Mouse (Mus musculus): ENCODE data around the gene Fam120a. TPM values are rescaled to one million over a fixed set of nuclear protein-coding genes. Genes with fewer than 3 reads are reported as not detected.
A peak's percentile ranks its signal among the peaks of the same experiment; 100 is the strongest.

Fam120a gene
- 20.4 and 22.5 TPM in 2 replicates for polyA plus RNA-seq (2014; fragmentation: Nextera tagmentation; extraction: Ambion mirVana)

DNA sequence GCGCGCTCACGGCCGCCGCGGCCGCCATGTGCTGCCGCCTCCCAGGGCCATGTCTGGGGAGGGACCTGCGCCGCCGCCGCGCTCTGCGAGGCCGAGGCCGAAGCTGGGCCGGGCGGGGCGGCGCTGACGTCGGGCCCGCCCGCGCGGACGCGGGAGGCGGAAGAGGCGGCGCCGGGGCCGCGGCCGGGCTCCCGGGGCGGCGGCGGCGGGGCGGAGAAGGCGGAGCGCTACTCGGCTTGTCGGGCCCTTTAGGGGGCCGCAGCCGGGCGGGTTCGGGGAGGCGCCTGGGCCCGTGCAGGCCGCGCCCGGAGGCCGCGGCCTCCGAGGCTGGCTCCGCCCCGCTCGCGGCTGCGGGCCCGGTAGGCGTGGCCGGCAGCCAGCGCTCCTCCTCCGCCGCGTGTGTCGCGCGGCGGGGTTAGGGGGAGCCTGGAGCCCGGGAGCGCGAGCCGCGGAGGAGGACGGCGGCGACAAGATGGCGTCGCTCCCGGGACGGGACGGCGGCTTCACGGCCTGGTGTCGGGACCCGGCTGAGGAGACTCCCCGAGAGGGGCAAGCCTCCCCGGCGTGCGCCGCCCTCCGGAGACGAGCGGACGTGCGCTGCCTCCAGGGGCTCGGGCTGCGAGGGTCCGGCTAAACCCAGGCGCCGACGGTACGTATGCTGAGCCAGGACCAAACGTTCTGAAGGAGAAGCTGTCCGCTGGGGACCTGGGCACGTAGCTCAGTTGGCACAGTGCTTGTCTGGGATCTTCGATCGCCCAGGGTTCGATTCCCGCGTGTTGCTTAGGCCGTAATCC lies at the start of gene Fam120a:
Gene Fam120a (minus strand): TSS at position 62 of the 794 bp plus-strand sequence.
- ATAC-seq (replicated peaks; ENCODE audit: low FRiP score) (peak; percentile 93), DNase-seq (ENCODE audit: low spot score) (peak; percentile 90)
- peak within 1 kb of the TSS; percentile 95 for H3K9ac ChIP-seq (ENCODE audit: low read length)
- peak within 1 kb of the TSS; percentile 97 for H3K27ac ChIP-seq (ENCODE audit: low read depth, low read length)
- peak within 1 kb of the TSS; percentile 89 for H3K4me3 ChIP-seq (ENCODE audit: low read depth, low read length)
- peak within 1 kb of the TSS; percentile 96 for H3K4me2 ChIP-seq (ENCODE audit: low read depth, low read length, severe bottlenecking)
- H3K4me1 ChIP-seq (replicated peaks; ENCODE audit: control insufficient read depth, insufficient read depth, low read length): peaks cover 12% of the 10 kb centered on the region
- no peaks in the 10 kb centered on the region for H3K36me3 ChIP-seq (ENCODE audit: control insufficient read depth, insufficient read depth, low read length)
- H3K27me3 ChIP-seq (ENCODE audit: control insufficient read depth, insufficient read depth, low read length): no peaks in the 10 kb centered on the region
- H3K9me3 ChIP-seq (ENCODE audit: control insufficient read depth, low read length): no peaks in the 10 kb centered on the region
- under 1% methylated on average over 76 of the region's 116 CpGs for WGBS

DNA sequence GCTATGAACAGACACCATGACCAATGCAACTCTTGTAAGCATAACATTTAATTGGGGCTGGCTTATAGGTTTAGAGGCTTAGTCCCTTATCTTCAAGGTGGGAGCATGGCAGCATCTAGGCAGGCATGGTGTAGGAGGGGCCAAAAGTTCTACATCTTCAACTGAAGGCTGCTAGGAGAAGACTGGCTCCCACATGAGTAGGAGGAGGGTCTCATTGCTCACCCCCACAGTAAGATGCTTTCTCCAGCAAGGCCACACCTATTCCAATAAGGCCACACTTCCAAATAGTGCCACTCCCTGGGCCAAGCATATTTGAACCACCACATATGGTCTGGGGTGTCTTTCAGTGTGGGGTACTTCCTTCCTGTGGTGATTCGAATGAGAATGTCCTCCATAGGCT lies 49.6 kb upstream of the Fam120a start:
- Histone ChIP-seq H3K9me3 (ENCODE audit: control insufficient read depth, low read length) (peaks cover 7% of the 10 kb centered on the region; the same call in 1 of the 2 replicates), H3K4me3 (ENCODE audit: low read depth, low read length) (no peak overlapping the region), H3K36me3 (ENCODE audit: control insufficient read depth, insufficient read depth, low read length) (no peaks in the 10 kb centered on the region), H3K4me1 (replicated peaks; ENCODE audit: control insufficient read depth, insufficient read depth, low read length) (peaks cover 8% of the 10 kb centered on the region; the same call in 1 of the 2 replicates), H3K27me3 (ENCODE audit: control insufficient read depth, insufficient read depth, low read length) (no peaks in the 10 kb centered on the region), H3K9ac (ENCODE audit: low read length) (no peak overlapping the region), H3K4me2 (ENCODE audit: low read depth, low read length, severe bottlenecking) (no peak overlapping the region), H3K27ac (ENCODE audit: low read depth, low read length) (no peak overlapping the region)
- no peak for ATAC-seq (replicated peaks; ENCODE audit: low FRiP score)
- 97% methylated on average over 1 of the region's 1 CpGs for WGBS
- no peak for DNase-seq (ENCODE audit: low spot score)

DNA sequence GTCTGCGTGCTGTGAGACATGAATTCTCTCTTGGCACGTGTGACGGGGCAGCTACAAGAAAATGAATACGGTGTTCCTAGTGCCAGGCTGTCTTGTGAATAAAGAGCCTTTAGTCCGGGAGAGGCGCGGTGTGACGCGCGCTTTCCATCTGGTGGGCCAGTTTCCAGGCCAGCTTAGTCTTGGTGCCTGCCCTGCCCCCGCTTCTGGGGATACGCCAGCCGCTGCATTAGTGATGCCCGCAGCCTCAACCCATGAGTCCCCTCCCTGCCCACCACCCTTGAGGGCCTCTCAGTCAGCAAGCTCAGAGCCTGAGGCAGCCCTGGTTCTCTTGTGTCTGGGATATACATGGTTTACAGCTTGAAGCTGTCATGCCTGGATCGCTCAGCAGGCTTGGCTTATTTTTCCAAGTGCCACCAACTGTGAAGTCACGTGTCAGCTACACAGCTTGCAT lies 48.5 kb upstream of the Fam120a start:
- peaks cover 8% of the 10 kb centered on the region; the same call in 1 of the 2 replicates for H3K4me1 ChIP-seq (replicated peaks; ENCODE audit: control insufficient read depth, insufficient read depth, low read length)
- peak; percentile 74 for ATAC-seq (replicated peaks; ENCODE audit: low FRiP score)
- DNase-seq (ENCODE audit: low spot score): peak; percentile 81
- no peaks in the 10 kb centered on the region for H3K36me3 ChIP-seq (ENCODE audit: control insufficient read depth, insufficient read depth, low read length)
- 2% methylated on average over 16 of the region's 16 CpGs for WGBS
- peaks cover 7% of the 10 kb centered on the region; the same call in 1 of the 2 replicates for H3K9me3 ChIP-seq (ENCODE audit: control insufficient read depth, low read length)
- H3K4me2 ChIP-seq (ENCODE audit: low read depth, low read length, severe bottlenecking): peak overlapping the region; percentile 32
- H3K27ac ChIP-seq (ENCODE audit: low read depth, low read length): 0 out of 2 replicates have a peak overlapping the region, but pooled peaks have one; percentile 1
- H3K4me3 ChIP-seq (ENCODE audit: low read depth, low read length): peak overlapping the region; percentile 7; the same call in 1 of the 2 replicates
- H3K9ac ChIP-seq (ENCODE audit: low read length): peak overlapping the region; percentile 30
- no peaks in the 10 kb centered on the region for H3K27me3 ChIP-seq (ENCODE audit: control insufficient read depth, insufficient read depth, low read length)

DNA sequence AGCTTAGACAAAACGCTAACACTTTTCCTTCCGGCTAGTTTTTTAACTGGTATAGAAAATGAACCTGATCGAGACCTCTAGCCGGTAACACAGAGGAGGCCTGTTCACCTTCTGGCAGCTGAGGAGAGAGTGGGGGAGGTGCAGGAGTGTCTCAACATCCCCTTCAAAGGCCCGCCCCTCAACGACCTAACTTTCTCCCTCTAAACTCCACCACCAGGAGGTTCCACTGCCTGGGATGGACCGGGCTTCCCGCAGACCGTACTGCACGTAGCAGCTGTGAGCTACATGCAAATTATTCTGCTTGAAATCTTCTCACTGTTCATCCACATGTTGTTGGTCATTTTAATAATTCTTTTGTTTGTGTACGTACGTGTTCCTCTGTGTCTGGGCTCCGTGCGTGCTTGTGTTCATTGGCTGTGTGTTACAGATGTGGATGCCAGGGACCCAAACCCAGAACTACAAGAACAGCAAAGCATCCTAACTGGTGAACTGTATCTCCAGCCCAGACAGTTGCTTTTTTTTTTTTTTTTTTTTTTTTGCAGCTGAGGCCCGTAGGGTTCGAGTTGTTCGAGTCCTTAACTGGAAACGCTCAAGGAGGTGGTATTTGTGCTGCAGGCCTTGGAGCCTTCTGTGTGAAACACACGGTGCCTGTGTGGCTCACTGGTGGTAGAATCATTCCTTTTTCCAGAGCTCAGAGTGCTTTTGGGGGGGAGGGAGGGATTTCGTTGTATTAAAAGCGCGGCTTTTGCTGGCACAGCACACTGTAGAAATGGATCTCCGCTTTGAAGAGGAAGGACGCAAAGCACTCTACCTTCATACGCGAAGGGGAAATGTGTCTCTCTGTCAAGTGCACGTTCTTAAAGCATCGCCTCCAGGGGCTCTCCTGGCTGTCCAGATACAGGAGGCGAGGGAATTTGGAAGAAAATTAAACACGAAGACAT lies 47.8 kb upstream of the Fam120a start:
- peak overlapping the region; percentile 7; the same call in 1 of the 2 replicates for H3K4me3 ChIP-seq (ENCODE audit: low read depth, low read length)
- H3K9ac ChIP-seq (ENCODE audit: low read length): peak overlapping the region; percentile 30
- H3K9me3 ChIP-seq (ENCODE audit: control insufficient read depth, low read length): peaks cover 7% of the 10 kb centered on the region; the same call in 1 of the 2 replicates
- peak overlapping the region; percentile 33 for H3K4me2 ChIP-seq (ENCODE audit: low read depth, low read length, severe bottlenecking)
- no peaks in the 10 kb centered on the region for H3K36me3 ChIP-seq (ENCODE audit: control insufficient read depth, insufficient read depth, low read length)
- DNase-seq (ENCODE audit: low spot score) (no peak), ATAC-seq (replicated peaks; ENCODE audit: low FRiP score) (peak; percentile 53; the same call in 1 of the 2 replicates)
- no peaks in the 10 kb centered on the region for H3K27me3 ChIP-seq (ENCODE audit: control insufficient read depth, insufficient read depth, low read length)
- H3K4me1 ChIP-seq (replicated peaks; ENCODE audit: control insufficient read depth, insufficient read depth, low read length): peaks cover 8% of the 10 kb centered on the region; the same call in 1 of the 2 replicates
- no peak overlapping the region for H3K27ac ChIP-seq (ENCODE audit: low read depth, low read length)
- 4% methylated on average over 30 of the region's 30 CpGs for WGBS

DNA sequence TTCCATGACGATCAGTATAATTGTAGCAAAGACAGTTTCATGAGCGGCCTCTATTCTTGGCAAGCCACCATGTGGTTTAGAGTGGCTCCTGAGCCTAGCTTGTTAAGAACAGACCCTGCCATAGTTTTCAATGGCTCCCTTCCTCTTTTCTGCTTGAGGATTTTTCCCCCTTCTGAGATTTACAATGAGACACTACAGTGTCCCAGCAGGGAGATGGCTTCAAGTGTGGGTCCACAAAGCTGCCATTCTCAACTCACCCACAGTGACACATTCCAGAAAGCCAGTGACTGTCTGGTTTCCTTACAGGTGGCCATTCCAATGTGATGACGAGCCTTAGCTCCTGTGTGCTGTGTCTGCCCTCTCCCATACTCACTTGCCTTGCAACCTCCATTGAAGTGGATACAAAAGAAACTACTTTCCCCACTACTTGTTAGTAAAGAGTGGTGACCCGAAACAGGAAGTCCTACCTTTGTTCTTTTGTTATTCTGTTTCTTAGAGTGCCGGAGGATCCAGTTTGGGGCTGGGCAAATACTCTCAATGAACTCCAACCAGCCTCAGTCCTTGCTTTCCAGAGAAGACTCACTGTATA lies 45.5 kb upstream of the Fam120a start:
- Histone ChIP-seq H3K4me1 (replicated peaks; ENCODE audit: control insufficient read depth, insufficient read depth, low read length) (peaks cover 5% of the 10 kb centered on the region; the same call in 1 of the 2 replicates), H3K4me2 (ENCODE audit: low read depth, low read length, severe bottlenecking) (no peak overlapping the region), H3K36me3 (ENCODE audit: control insufficient read depth, insufficient read depth, low read length) (no peaks in the 10 kb centered on the region), H3K27me3 (ENCODE audit: control insufficient read depth, insufficient read depth, low read length) (no peaks in the 10 kb centered on the region; the same call in 1 of the 2 replicates), H3K4me3 (ENCODE audit: low read depth, low read length) (no peak overlapping the region), H3K9me3 (ENCODE audit: control insufficient read depth, low read length) (peaks cover 7% of the 10 kb centered on the region; the same call in 1 of the 2 replicates), H3K27ac (ENCODE audit: low read depth, low read length) (0 out of 2 replicates have a peak overlapping the region, but pooled peaks have one; percentile 33), H3K9ac (ENCODE audit: low read length) (no peak overlapping the region)
- ATAC-seq (replicated peaks; ENCODE audit: low FRiP score) (peak; percentile 35; the same call in 1 of the 2 replicates), DNase-seq (ENCODE audit: low spot score) (no peak)
- WGBS: 18% methylated on average over 5 of the region's 5 CpGs

DNA sequence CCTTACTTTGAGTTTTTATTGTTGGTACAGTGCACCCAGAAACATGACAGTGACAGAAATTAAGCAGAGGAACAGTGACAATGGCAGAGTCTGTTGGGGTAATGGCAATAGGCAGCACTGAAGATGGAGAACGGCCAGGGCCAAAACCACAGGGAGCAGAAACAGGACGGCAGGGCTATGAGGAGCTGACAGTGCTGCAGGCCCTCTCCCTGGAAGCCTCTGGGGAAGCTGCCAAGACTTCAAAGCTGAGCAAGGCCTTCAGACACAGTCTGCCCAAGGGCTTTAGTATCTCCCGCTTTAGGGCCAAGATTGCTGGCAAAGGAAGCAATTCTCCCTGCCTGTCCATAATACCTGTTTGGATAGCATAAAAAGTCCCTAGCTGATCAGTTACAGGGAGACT lies 33.9 kb upstream of the Fam120a start:
- Histone ChIP-seq H3K9ac (ENCODE audit: low read length) (no peak overlapping the region), H3K4me1 (replicated peaks; ENCODE audit: control insufficient read depth, insufficient read depth, low read length) (no peaks in the 10 kb centered on the region), H3K9me3 (ENCODE audit: control insufficient read depth, low read length) (no peaks in the 10 kb centered on the region), H3K4me3 (ENCODE audit: low read depth, low read length) (no peak overlapping the region), H3K4me2 (ENCODE audit: low read depth, low read length, severe bottlenecking) (no peak overlapping the region), H3K27me3 (ENCODE audit: control insufficient read depth, insufficient read depth, low read length) (no peaks in the 10 kb centered on the region), H3K27ac (ENCODE audit: low read depth, low read length) (no peak overlapping the region), H3K36me3 (ENCODE audit: control insufficient read depth, insufficient read depth, low read length) (no peaks in the 10 kb centered on the region)
- 80% methylated on average over 3 of the region's 3 CpGs for WGBS
- no peak for ATAC-seq (replicated peaks; ENCODE audit: low FRiP score)
- no peak for DNase-seq (ENCODE audit: low spot score)

DNA sequence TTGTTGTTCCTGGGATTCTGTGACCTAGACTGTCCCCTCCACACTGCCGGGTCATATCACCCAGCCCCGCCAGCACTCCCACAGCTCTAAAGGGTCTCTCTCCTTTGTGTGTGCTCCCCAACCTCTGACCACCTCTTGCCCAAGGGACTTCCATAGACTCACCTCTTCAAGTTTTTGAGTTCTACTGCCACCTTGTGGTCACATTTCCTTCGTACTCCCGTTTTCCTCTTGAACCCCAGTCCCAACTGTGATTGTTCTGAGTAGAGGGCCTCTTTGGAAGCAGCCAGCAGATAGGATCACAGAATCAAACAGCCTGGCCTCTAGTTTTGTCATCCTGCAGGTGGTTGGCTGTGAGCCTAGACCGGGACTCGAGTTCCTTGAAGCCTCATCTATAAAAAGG lies 30.8 kb upstream of the Fam120a start:
- DNase-seq (ENCODE audit: low spot score): peak; percentile 69
- WGBS: 15% methylated on average over 6 of the region's 6 CpGs
- Histone ChIP-seq H3K27ac (ENCODE audit: low read depth, low read length) (no peak overlapping the region), H3K9me3 (ENCODE audit: control insufficient read depth, low read length) (no peaks in the 10 kb centered on the region), H3K4me2 (ENCODE audit: low read depth, low read length, severe bottlenecking) (no peak overlapping the region), H3K4me1 (replicated peaks; ENCODE audit: control insufficient read depth, insufficient read depth, low read length) (peaks cover 5% of the 10 kb centered on the region; the same call in 1 of the 2 replicates), H3K27me3 (ENCODE audit: control insufficient read depth, insufficient read depth, low read length) (no peaks in the 10 kb centered on the region), H3K4me3 (ENCODE audit: low read depth, low read length) (no peak overlapping the region), H3K9ac (ENCODE audit: low read length) (no peak overlapping the region), H3K36me3 (ENCODE audit: control insufficient read depth, insufficient read depth, low read length) (no peaks in the 10 kb centered on the region)
- ATAC-seq (replicated peaks; ENCODE audit: low FRiP score): peak; percentile 53; the same call in 1 of the 2 replicates

DNA sequence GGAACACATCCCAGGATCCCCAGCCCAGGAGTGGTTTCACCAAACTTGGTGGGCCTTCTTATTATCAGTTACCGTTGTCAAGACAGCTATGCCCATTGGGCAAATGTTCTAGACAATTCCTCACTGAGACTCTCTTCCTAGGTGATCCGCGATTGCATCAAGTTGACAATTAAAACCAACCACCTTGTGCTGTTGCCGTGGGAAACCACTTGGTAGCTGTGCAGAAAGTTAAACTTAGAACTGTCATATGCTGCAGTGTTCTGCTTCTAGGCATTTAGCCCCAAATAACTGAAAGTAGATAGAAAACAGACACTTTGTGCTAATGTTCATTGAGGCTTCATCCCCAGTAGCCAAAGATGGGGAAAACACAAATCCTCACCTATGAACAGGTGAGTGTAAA lies 28.9 kb upstream of the Fam120a start:
- H3K9me3 ChIP-seq (ENCODE audit: control insufficient read depth, low read length): no peaks in the 10 kb centered on the region
- no peak for ATAC-seq (replicated peaks; ENCODE audit: low FRiP score)
- no peak overlapping the region for H3K4me3 ChIP-seq (ENCODE audit: low read depth, low read length)
- H3K9ac ChIP-seq (ENCODE audit: low read length): no peak overlapping the region
- no peaks in the 10 kb centered on the region for H3K36me3 ChIP-seq (ENCODE audit: control insufficient read depth, insufficient read depth, low read length)
- no peaks in the 10 kb centered on the region for H3K27me3 ChIP-seq (ENCODE audit: control insufficient read depth, insufficient read depth, low read length)
- 91% methylated on average over 4 of the region's 4 CpGs for WGBS
- no peak for DNase-seq (ENCODE audit: low spot score)
- no peak overlapping the region for H3K27ac ChIP-seq (ENCODE audit: low read depth, low read length)
- no peak overlapping the region for H3K4me2 ChIP-seq (ENCODE audit: low read depth, low read length, severe bottlenecking)
- H3K4me1 ChIP-seq (replicated peaks; ENCODE audit: control insufficient read depth, insufficient read depth, low read length): peaks cover 5% of the 10 kb centered on the region; the same call in 1 of the 2 replicates

All from forebrain, embryonic 11.5 days (tissue).